8 mouse cellular contexts compared by ENCODE assay signal in genomic region chr1:161735465-161736046, GRCm38 (mm10). TPM values are rescaled to one million over a fixed set of nuclear protein-coding genes. Genes with fewer than 3 reads are reported as not detected.
DNase-seq lines count a peak whose midpoint lies in the region; ATAC-seq and TF ChIP-seq lines count a peak whose summit lies in the region.
"Had no signal": no experiment of that assay in that cellular context is flagged by ENCODE, and none has a peak within 500 bp of the region (broad histone marks: within the 10 kb centered on the region; RNA-seq: fewer than 3 reads in every experiment).

No protein-coding gene starts in this region.

- intact Hi-C loops in left cerebral cortex, adult 2 months (cut with DNase I), result loop anchor here (2.0 to 5.0 kb wide), 3 partner anchors 49 to 523 kb away; no protein-coding TSS in a partner anchor
- intact Hi-C loops in left cerebral cortex, postnatal 4 days (cut with DNase I), result no loop called here

- no peak for DNase-seq in left cerebral cortex, adult 2 months (ENCODE audit: extremely low spot score in 1 of 2, low spot score in 2 of 2)
- DNase-seq in left cerebral cortex, postnatal 4 days, result no peak
- peak; percentile 42 for DNase-seq in R1 (ENCODE audit: low read depth, low spot score)
- DNase-seq in splenic B cell, adult 2 months (ENCODE audit: low read depth, low spot score), result peak; percentile 77
- no peak for DNase-seq in gastrocnemius, postnatal 4 days (ENCODE audit: low spot score in 2 of 2)
- no peak for DNase-seq in cerebellum, adult 11 months

- peak; percentile 28 for ATAC-seq in inflammation-experienced regulatory T-cells, adult 6 months

- no peak overlapping the region for H3K27ac ChIP-seq in left cerebral cortex, adult 2 months
- H3K27ac ChIP-seq: neural tube, embryonic 13.5 days had no signal

- H3K36me3 ChIP-seq in splenic B cell, adult 2 months (ENCODE audit: control insufficient read depth, insufficient read depth, low read length, poor library complexity, severe bottlenecking), result no peaks in the 10 kb centered on the region
- H3K36me3 ChIP-seq: neural tube, embryonic 13.5 days had no signal

- TF ChIP-seq CTCF in left cerebral cortex, adult 2 months (IDR thresholded peaks at IDR 0.05), result peak; percentile 20

- H3K4me3 ChIP-seq in left cerebral cortex, adult 2 months, result no peak overlapping the region
- H3K4me3 ChIP-seq: neural tube, embryonic 13.5 days had no signal

- no peaks in the 10 kb centered on the region; the same call in none of the 2 replicates for H3K27me3 ChIP-seq in splenic B cell, adult 2 months (ENCODE audit: control insufficient read depth, insufficient read depth, low read length, poor library complexity, severe bottlenecking)
- H3K27me3 ChIP-seq: neural tube, embryonic 13.5 days had no signal

RNA-seq across cellular contexts. Expression of gene Fasl, which starts 52.7 kb away (rescaled TPM):
- under 1 TPM; 0.18 to 0.23 TPM for total RNA-seq in left cerebral cortex, adult 2 months (2021)
- total RNA-seq in left cerebral cortex, postnatal 4 days (2021), result 1 to 10 TPM in 1 of 2 experiments, under 1 TPM in 1; 0.44 to 1.3 TPM
- polyA plus RNA-seq in inflammation-experienced regulatory T-cells, adult 6 months (2017; shearing (Covaris generic)), result 10 to 100 TPM; 13.0 to 56.3 (median 19.1) TPM
- not detected for total RNA-seq in gastrocnemius, postnatal 4 days (2021)

Comparison
In these comparisons a context has a peak if more than half of its experiments do, and no peak if none do; other contexts are left out.
1. DNase-seq: peak in R1 (single experiment) and splenic B cell, adult 2 months (single experiment); none in left cerebral cortex, adult 2 months (0 of 2), left cerebral cortex, postnatal 4 days (single experiment), gastrocnemius, postnatal 4 days (0 of 2) and cerebellum, adult 11 months (single experiment).